Mouse (Mus musculus) limb, embryonic 11.5 days (tissue): Measurements from ENCODE around the gene Mok. TPM values are rescaled to one million over a fixed set of nuclear protein-coding genes. Genes with fewer than 3 reads are reported as not detected.

ENCODE experiments used
- ATAC-seq: fragments of 200-750 bp; cut with Nextera tagmentation; 2 replicates; pipeline ENCODE4 v1.8.0; 2017; ENCODE audit warnings: low read depth; ENCODE audit not compliant: insufficient number of reproducible peaks, low FRiP score, low TSS enrichment
- DNase-seq: peaks from one replicate; pipeline ENCODE4 v3.0.0-alpha.2; 2015; ENCODE audit warnings: low spot score
- H3K27ac ChIP-seq: fragments of 300-500 bp; sonication (generic); replicated peaks from 2 replicates; pipeline ENCODE4 v1.5.1; 2014; ENCODE audit warnings: low read depth, mild to moderate bottlenecking, low read length
- H3K27me3 ChIP-seq: fragments of 300-500 bp; sonication (generic); 2 replicates; pipeline ENCODE4 v1.6.1; 2014; ENCODE audit warnings: mild to moderate bottlenecking, low read length, mixed read lengths; ENCODE audit not compliant: control insufficient read depth, insufficient read depth
- H3K36me3 ChIP-seq: fragments of 300-500 bp; sonication (generic); 2 replicates; pipeline ENCODE4 v1.6.1; 2014; ENCODE audit warnings: mild to moderate bottlenecking, low read length, moderate library complexity, mixed read lengths; ENCODE audit not compliant: control insufficient read depth, insufficient read depth
- H3K4me1 ChIP-seq: fragments of 300-500 bp; sonication (generic); 2 replicates; pipeline ENCODE4 v1.6.1; 2014; ENCODE audit warnings: low read length, mixed read lengths; ENCODE audit not compliant: control insufficient read depth, insufficient read depth
- H3K4me2 ChIP-seq: fragments of 300-500 bp; sonication (generic); 2 replicates; pipeline ENCODE4 v1.6.1; 2014; ENCODE audit warnings: low read depth, mild to moderate bottlenecking, moderate library complexity; ENCODE audit not compliant: severe bottlenecking
- H3K4me3 ChIP-seq: fragments of 300-500 bp; sonication (generic); 2 replicates; pipeline ENCODE4 v1.5.1; 2014; ENCODE audit warnings: low read depth, low read length
- H3K9ac ChIP-seq: fragments of 300-500 bp; sonication (generic); 2 replicates; pipeline ENCODE4 v1.6.1; 2014; ENCODE audit warnings: mild to moderate bottlenecking, low read length
- H3K9me3 ChIP-seq: fragments of 300-500 bp; sonication (generic); 2 replicates; pipeline ENCODE4 v1.6.1; 2016; ENCODE audit warnings: low read length; ENCODE audit not compliant: control insufficient read depth
- WGBS: fragments of 180-500 bp; shearing (Covaris S2); extraction: QIAGEN DNeasy Blood & Tissue Kit; methylation state at CpG from one replicate; pipeline ENCODE4 v1.1.7; 2014; 5-methylcytosine and 5-hydroxymethylcytosine counted together
- polyA plus RNA-seq: library from polyadenylated mRNA; unstranded; fragments of >200 nt; fragmentation: Nextera tagmentation; extraction: Ambion mirVana; gene quantifications from 2 replicates; pipeline ENCODE4 v1.2.1, GENCODE M21; 2014

Mok gene
- polyA plus RNA-seq, 1 experiment from 2014 or later, result 7.1 TPM

- no peaks in the 10 kb centered on the region for H3K4me1 ChIP-seq
Measured at GRCm38 (mm10) chr12:110762321-110762720, 78.4 kb downstream of the Mok start.

DNA sequence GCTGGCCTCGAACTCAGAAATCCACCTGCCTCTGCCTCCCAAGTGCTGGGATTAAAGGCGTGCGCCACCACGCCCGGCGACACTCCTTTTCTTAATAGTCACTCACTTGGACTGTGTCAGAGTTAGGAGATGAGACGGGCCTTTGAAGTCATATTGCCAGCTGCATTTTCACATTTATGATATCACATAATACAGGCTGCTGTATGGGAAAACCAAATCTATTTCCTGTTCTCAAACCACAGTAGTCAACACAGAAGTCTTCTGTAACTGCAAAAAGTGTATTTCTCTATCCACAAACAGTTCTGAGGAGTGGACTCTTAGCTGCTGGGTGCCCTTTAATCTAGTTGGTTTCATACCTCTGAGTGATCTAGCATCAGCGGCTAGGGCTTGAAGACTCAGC, 81.8 kb downstream of the Mok start:
- DNase-seq, result no peak
- no peaks in the 10 kb centered on the region for H3K4me1 ChIP-seq
- H3K36me3 ChIP-seq, result peaks cover 2% of the 10 kb centered on the region; the same call in 1 of the 2 replicates
- H3K9ac ChIP-seq, result no peak overlapping the region
- ATAC-seq, result no peak
- H3K9me3 ChIP-seq, result no peaks in the 10 kb centered on the region
- 97% methylated on average over 7 of the region's 8 CpGs for WGBS
- no peak overlapping the region for H3K4me2 ChIP-seq
- no peaks in the 10 kb centered on the region for H3K27me3 ChIP-seq
- H3K4me3 ChIP-seq, result no peak overlapping the region
- H3K27ac ChIP-seq, result no peak overlapping the region

More at GRCm38 (mm10) chr12:110762321-110762720, 78.4 kb downstream of the Mok start:
- Histone ChIP-seq H3K4me3 (no peak overlapping the region), H3K27ac (no peak overlapping the region), H3K4me2 (no peak overlapping the region), H3K36me3 (no peaks in the 10 kb centered on the region), H3K9me3 (no peaks in the 10 kb centered on the region), H3K27me3 (no peaks in the 10 kb centered on the region), H3K9ac (no peak overlapping the region)
- no peak for ATAC-seq
- WGBS, result 86% methylated on average over 2 of the region's 2 CpGs
- no peak for DNase-seq

Other genes starting within 250 kb of the Mok start
- gene Dync1h1, start 239.5 kb downstream of the Mok start, polyA plus RNA-seq, result 67.7 and 70.2 TPM in 2 replicates
- gene 1700001K19Rik, start 158.3 kb downstream of the Mok start, polyA plus RNA-seq, result 0.20 and 0.27 TPM in 2 replicates
- 1,253 and 1,280 TPM in 2 replicates for gene Hsp90aa1, start 138.2 kb downstream of the Mok start, polyA plus RNA-seq
- 21.6 and 23.2 TPM in 2 replicates for gene Wdr20, start 103.0 kb downstream of the Mok start, polyA plus RNA-seq
- 4.3 and 4.8 TPM in 2 replicates for gene Zfp839, start 9.3 kb upstream of the Mok start, polyA plus RNA-seq
- gene Cinp, start 48.2 kb upstream of the Mok start, polyA plus RNA-seq, result 83.2 and 84.8 TPM in 2 replicates
- gene Tecpr2, start 48.3 kb upstream of the Mok start, polyA plus RNA-seq, result 4.2 and 4.9 TPM in 2 replicates
- 12.5 and 14.5 TPM in 2 replicates for gene Ankrd9, start 138.1 kb upstream of the Mok start, polyA plus RNA-seq
- gene Rcor1, start 198.4 kb upstream of the Mok start, polyA plus RNA-seq, result 15.1 and 17.9 TPM in 2 replicates